Mouse (Mus musculus) CH12.LX (cell line): ENCODE data around the gene Dpf1. TPM values are rescaled to one million over a fixed set of nuclear protein-coding genes. Genes with fewer than 3 reads are reported as not detected.

ENCODE experiments used
- DNase-seq: peaks from one replicate; pipeline ENCODE4 v3.0.0-alpha.2; 2013; ENCODE audit errors: extremely low read depth
- H3K27ac ChIP-seq: 2 replicates; pipeline ENCODE4 v1.5.1; 2012; ENCODE audit warnings: low read depth, mild to moderate bottlenecking, control low read depth, moderate library complexity; ENCODE audit not compliant: insufficient read depth
- H3K27me3 ChIP-seq: replicated peaks from 2 replicates; pipeline ENCODE3; 2012; ENCODE audit warnings: inconsistent platforms
- H3K36me3 ChIP-seq, 2 experiments: replicated peaks in 1 of 2; 2 replicates each; pipeline versions ENCODE3 to v1.6.1; 2012; ENCODE audit warnings: inconsistent platforms in 1 of 2, low read length in 1 of 2, mild to moderate bottlenecking in 1 of 2, mixed read lengths in 1 of 2, moderate library complexity in 1 of 2; ENCODE audit not compliant: control insufficient read depth in 1 of 2, insufficient read depth in 1 of 2
- H3K4me1 ChIP-seq, 2 experiments: 2 replicates each; pipeline ENCODE4 v1.6.1; 2012; ENCODE audit warnings: inconsistent platforms in 1 of 2, moderate library complexity in 1 of 2; ENCODE audit not compliant: insufficient read depth in 2 of 2, control insufficient read depth in 1 of 2
- H3K4me2 ChIP-seq: 2 replicates; pipeline ENCODE4 v1.6.1; 2012; ENCODE audit warnings: low read depth, mild to moderate bottlenecking, control low read depth; ENCODE audit not compliant: poor library complexity, insufficient read depth, severe bottlenecking
- H3K4me3 ChIP-seq, 3 experiments: fragments of 150-350 bp in 1 of 3; sonication (generic) in 1 of 3; replicated peaks in 1 of 3; 2 replicates each; pipeline versions ENCODE3 to v1.5.1; 2011 to 2012; ENCODE audit warnings: low read depth in 2 of 3, low read length in 2 of 3, mild to moderate bottlenecking in 2 of 3, moderate library complexity in 2 of 3, control low read depth in 1 of 3, improper control_type of control experiment in 1 of 3, inconsistent platforms in 1 of 3, mixed read lengths in 1 of 3; ENCODE audit not compliant: poor library complexity in 1 of 3
- H3K79me2 ChIP-seq: replicated peaks from 2 replicates; pipeline ENCODE4 v1.6.1; 2012; ENCODE audit warnings: mild to moderate bottlenecking, moderate library complexity; ENCODE audit not compliant: control insufficient read depth, poor library complexity, insufficient read depth, severe bottlenecking; ENCODE audit errors: extremely low read depth
- H3K9ac ChIP-seq: 2 replicates; pipeline ENCODE4 v1.6.1; 2012; ENCODE audit warnings: low read depth, mild to moderate bottlenecking, control low read depth, moderate library complexity; ENCODE audit not compliant: insufficient read depth
- H3K9me3 ChIP-seq: replicated peaks from 2 replicates; pipeline ENCODE3; 2012; ENCODE audit warnings: low read length, inconsistent platforms, mixed read lengths
- BHLHE40 ChIP-seq: IDR thresholded peaks from 2 replicates; pipeline ENCODE4 v1.6.1; 2011; ENCODE audit warnings: mild to moderate bottlenecking, low read depth, low read length, improper control_type of control experiment
- CHD1 ChIP-seq: IDR thresholded peaks from 2 replicates; pipeline ENCODE4 v1.6.1; 2012; ENCODE audit warnings: low read depth, low read length, improper control_type of control experiment, inconsistent platforms
- CHD2 ChIP-seq: IDR thresholded peaks from 2 replicates; pipeline ENCODE4 v1.6.1; 2011; ENCODE audit warnings: low read length, improper control_type of control experiment
- CTCF ChIP-seq, 2 experiments: IDR thresholded peaks in 1 of 2; conservative IDR thresholded peaks in 1 of 2; 2 replicates each; pipeline ENCODE4 v1.5.1; 2011 to 2012; ENCODE audit warnings: low read depth in 2 of 2, low read length in 2 of 2, improper control_type of control experiment in 1 of 2, inconsistent platforms in 1 of 2, mild to moderate bottlenecking in 1 of 2, moderate library complexity in 1 of 2
- E2F4 ChIP-seq: IDR thresholded peaks from 2 replicates; pipeline ENCODE4 v1.6.1; 2011; ENCODE audit warnings: low read depth, low read length, improper control_type of control experiment; ENCODE audit not compliant: insufficient replicate concordance
- EP300 ChIP-seq: IDR thresholded peaks from 2 replicates; pipeline ENCODE4 v1.6.1; 2011; ENCODE audit warnings: low read length, improper control_type of control experiment
- ETS1 ChIP-seq: conservative IDR thresholded peaks from 2 replicates; pipeline ENCODE4 v1.6.1; 2012; ENCODE audit warnings: low read depth, mild to moderate bottlenecking, inconsistent platforms, low read length, improper control_type of control experiment, moderate library complexity
- GABPA ChIP-seq: IDR thresholded peaks from 2 replicates; pipeline ENCODE4 v1.6.1; 2012; ENCODE audit warnings: low read depth, low read length, improper control_type of control experiment, inconsistent platforms; ENCODE audit not compliant: insufficient replicate concordance
- IRF4 ChIP-seq: IDR thresholded peaks from 2 replicates; pipeline ENCODE4 v1.6.1; 2014; ENCODE audit warnings: low read depth, mild to moderate bottlenecking, inconsistent platforms, low read length, improper control_type of control experiment
- JUN ChIP-seq: IDR thresholded peaks from 2 replicates; pipeline ENCODE4 v1.6.1; 2011; ENCODE audit warnings: low read depth, mild to moderate bottlenecking, low read length, improper control_type of control experiment, moderate library complexity; ENCODE audit not compliant: insufficient read depth
- JUND ChIP-seq: conservative IDR thresholded peaks from 2 replicates; pipeline ENCODE4 v1.6.1; 2011; ENCODE audit warnings: low read depth, low read length, improper control_type of control experiment
- KAT2A ChIP-seq: IDR thresholded peaks from 2 replicates; pipeline ENCODE4 v1.6.1; 2012; ENCODE audit warnings: low read length, improper control_type of control experiment, inconsistent platforms; ENCODE audit not compliant: insufficient replicate concordance
- MAFK ChIP-seq: IDR thresholded peaks from 2 replicates; pipeline ENCODE4 v1.6.1; 2011; ENCODE audit warnings: low read length, improper control_type of control experiment; ENCODE audit not compliant: insufficient replicate concordance
- MAX ChIP-seq: IDR thresholded peaks from 2 replicates; pipeline ENCODE4 v1.6.1; 2011; ENCODE audit warnings: low read length, improper control_type of control experiment
- MAZ ChIP-seq: IDR thresholded peaks from 2 replicates; pipeline ENCODE4 v1.6.1; 2012; ENCODE audit warnings: low read depth, mild to moderate bottlenecking, inconsistent platforms, low read length, improper control_type of control experiment, moderate library complexity
- MEF2A ChIP-seq: IDR thresholded peaks from 2 replicates; pipeline ENCODE4 v1.6.1; 2014; ENCODE audit warnings: low read depth, mild to moderate bottlenecking, inconsistent platforms, low read length, improper control_type of control experiment, borderline replicate concordance
- MYC ChIP-seq: IDR thresholded peaks from 2 replicates; pipeline ENCODE4 v1.6.1; 2011; ENCODE audit warnings: low read depth, mild to moderate bottlenecking, improper control_type of control experiment, low read length
- NRF1 ChIP-seq: IDR thresholded peaks from 2 replicates; pipeline ENCODE4 v1.6.1; 2014; ENCODE audit warnings: low read depth, mild to moderate bottlenecking, inconsistent platforms, low read length, improper control_type of control experiment, moderate library complexity
- PAX5 ChIP-seq: IDR thresholded peaks from 2 replicates; pipeline ENCODE4 v1.6.1; 2012; ENCODE audit warnings: low read length, inconsistent platforms, mixed read lengths
- POLR2A ChIP-seq: IDR thresholded peaks from 2 replicates; pipeline ENCODE4 v1.6.1; 2011; ENCODE audit warnings: low read depth, mild to moderate bottlenecking, improper control_type of control experiment, low read length
- POLR2AphosphoS2 ChIP-seq: IDR thresholded peaks from 2 replicates; pipeline ENCODE4 v1.6.1; 2011; ENCODE audit warnings: low read depth, low read length, improper control_type of control experiment
- RCOR1 ChIP-seq: conservative IDR thresholded peaks from 2 replicates; pipeline ENCODE4 v1.6.1; 2012; ENCODE audit warnings: low read depth, mild to moderate bottlenecking, inconsistent platforms, low read length, improper control_type of control experiment
- SIN3A ChIP-seq: IDR thresholded peaks from 2 replicates; pipeline ENCODE4 v1.6.1; 2012; ENCODE audit warnings: low read length, improper control_type of control experiment, inconsistent platforms
- TBP ChIP-seq: conservative IDR thresholded peaks from 2 replicates; pipeline ENCODE4 v1.6.1; 2011; ENCODE audit warnings: low read depth, low read length, improper control_type of control experiment
- TCF12 ChIP-seq: IDR thresholded peaks from 2 replicates; pipeline ENCODE4 v1.6.1; 2014; ENCODE audit warnings: low read depth, mild to moderate bottlenecking, inconsistent platforms, low read length, improper control_type of control experiment
- UBTF ChIP-seq: IDR thresholded peaks from 2 replicates; pipeline ENCODE4 v1.6.1; 2012; ENCODE audit warnings: low read depth, mild to moderate bottlenecking, inconsistent platforms, low read length, improper control_type of control experiment, moderate library complexity
- USF2 ChIP-seq: conservative IDR thresholded peaks from 2 replicates; pipeline ENCODE4 v1.6.1; 2011; ENCODE audit warnings: low read depth, low read length, improper control_type of control experiment
- ZC3H11A ChIP-seq: IDR thresholded peaks from 2 replicates; pipeline ENCODE4 v1.6.1; 2012; ENCODE audit warnings: low read depth, mild to moderate bottlenecking, inconsistent platforms, low read length, improper control_type of control experiment
- ZKSCAN1 ChIP-seq: IDR thresholded peaks from 2 replicates; pipeline ENCODE4 v1.6.1; 2012; ENCODE audit warnings: low read depth, inconsistent platforms, low read length, improper control_type of control experiment, borderline replicate concordance
- dilution Hi-C: fragments of 300-500 bp; cut with MboI; formaldehyde crosslinking; loops from 2 replicates; pipeline ENCODE4 v1.14.3; 2020; ENCODE audit warnings: low sequenced_read_pairs; ENCODE audit not compliant: extremely low pct_unique_long_range_greater_than_20kb, extremely low pct_ligation_motif_present
- in situ Hi-C: fragments of 300-500 bp; cut with MboI; formaldehyde crosslinking; loops from 3 replicates; pipeline ENCODE4 v1.14.3; 2019; ENCODE audit warnings: low sequenced_read_pairs, low pct_ligation_motif_present, low pct_unique_long_range_greater_than_20kb, mixed read lengths
- polyA plus RNA-seq: library from polyadenylated mRNA; unstranded; fragments of >175 nt; gene quantifications from 2 replicates; pipeline ENCODE4 v1.2.1, GENCODE M21; 2012; ENCODE audit warnings: low read depth; ENCODE audit not compliant: insufficient read length
- total RNA-seq, 2 experiments: library from RNA; depleted of rRNA; stranded (reverse); fragments of 300-350 nt in 1 of 2; fragments of >200 nt in 1 of 2; gene quantifications; 2 replicates each; pipeline ENCODE4 v1.2.3; 2012 to 2014

Gene Dpf1
- total and polyA plus RNA-seq, 3 experiments, result 0.38 to 3.0 (median 0.97) TPM

GRCm38 (mm10) chr7:29280801-29281200, 22.9 kb upstream of the Dpf1 start:
- dilution Hi-C loops, result no loop called here

GRCm38 (mm10) chr7:29281201-29282073, 22.3 kb upstream of the Dpf1 start, which contains the start of gene Spint2:
Spint2 (minus strand) TSS chr7:29281912.
- dilution Hi-C loops (no loop called here), in situ Hi-C loops (no loop called here)
- Histone ChIP-seq H3K9me3 (peaks cover 3% of the 10 kb centered on the region), H3K4me1 (peaks cover 0 to 4% of the 10 kb centered on the region in 2 experiments; a peak in 2 of 4 replicates), H3K27me3 (peaks cover 37% of the 10 kb centered on the region), H3K27ac (no peak within 1 kb of the TSS), H3K79me2 (no peaks in the 10 kb centered on the region), H3K9ac (peak within 1 kb of the TSS; percentile 64), H3K36me3 (no peaks in the 10 kb centered on the region), H3K4me2 (peak within 1 kb of the TSS; percentile 80), H3K4me3 (peak within 1 kb of the TSS in 2 of 3 experiments; percentile 41 to 65)
- TF ChIP-seq KAT2A (no peak), TCF12 (peak; percentile 45; the same call in 1 of the 2 replicates), ZKSCAN1 (no peak), ZC3H11A (no peak), MAX (peak; percentile 68; the same call in 1 of the 2 replicates), CHD2 (peak; percentile 90), MAZ (no peak), USF2 (no peak), CHD1 (no peak), SIN3A (0 out of 2 replicates have a peak, but pooled peaks have one; percentile 36), PAX5 (no peak), BHLHE40 (peak; percentile 21; the same call in 1 of the 2 replicates), POLR2A (peak; percentile 66), POLR2AphosphoS2 (no peak), UBTF (0 out of 2 replicates have a peak, but pooled peaks have one; percentile 49), MYC (no peak), E2F4 (no peak), NRF1 (peak; percentile 87), EP300 (no peak), ETS1 (no peak), GABPA (no peak), CTCF (conservative IDR thresholded peaks at IDR 0.05 in 1 of 2, IDR thresholded peaks at IDR 0.05 in 1 of 2; ENCODE audit: low read depth in 2 of 2, low read length in 2 of 2) (peak in 1 of 2 experiments; percentile 16; a peak in 1 of 4 replicates)
- DNase-seq, result no peak

More at GRCm38 (mm10) chr7:29280801-29281200, 22.9 kb upstream of the Dpf1 start:
- H3K9me3 ChIP-seq, result peaks cover 3% of the 10 kb centered on the region
- peaks cover 0 to 4% of the 10 kb centered on the region in 2 experiments; a peak in 2 of 4 replicates for H3K4me1 ChIP-seq
- TF ChIP-seq BHLHE40, result no peak
- TF ChIP-seq MEF2A, result no peak
- no peak for TF ChIP-seq CTCF (conservative IDR thresholded peaks at IDR 0.05 in 1 of 2, IDR thresholded peaks at IDR 0.05 in 1 of 2; ENCODE audit: low read depth in 2 of 2, low read length in 2 of 2)
- TF ChIP-seq IRF4, result no peak
- TF ChIP-seq POLR2A, result no peak
- TF ChIP-seq JUND, result no peak
- TF ChIP-seq MAFK, result no peak
- no peak for TF ChIP-seq TBP
- no peak for TF ChIP-seq RCOR1
- TF ChIP-seq EP300, result no peak
- TF ChIP-seq JUN, result no peak
- peak overlapping the region; percentile 64; the same call in 1 of the 2 replicates for H3K9ac ChIP-seq
- in situ Hi-C loops, result no loop called here
- peak overlapping the region; percentile 80 for H3K4me2 ChIP-seq
- H3K36me3 ChIP-seq, result no peaks in the 10 kb centered on the region
- H3K79me2 ChIP-seq, result no peaks in the 10 kb centered on the region
- peaks cover 33% of the 10 kb centered on the region for H3K27me3 ChIP-seq
- DNase-seq, result no peak
- peak overlapping the region in 2 of 3 experiments; percentile 32 to 65 for H3K4me3 ChIP-seq
- no peak overlapping the region for H3K27ac ChIP-seq
